Mouse (Mus musculus) lung, embryonic 16.5 days (tissue): ENCODE measurements around the gene Rbm20. TPM values are rescaled to one million over a fixed set of nuclear protein-coding genes. Genes with fewer than 3 reads are reported as not detected.
"Not testable (repeated sequence)": the region's sequence is repeated elsewhere in the genome, so short reads cannot be mapped to it uniquely, and the experiment has no call there.

Experiments
- ATAC-seq: fragments of 200-750 bp; cut with Nextera tagmentation; 2 replicates; pipeline ENCODE4 v1.8.0; 2017; ENCODE audit warnings: low read depth, mild to moderate bottlenecking, moderate library complexity
- H3K27ac ChIP-seq: fragments of 300-500 bp; sonication (generic); 2 replicates; pipeline ENCODE4 v1.5.1; 2014; ENCODE audit warnings: mild to moderate bottlenecking, control low read depth, low read length
- H3K27me3 ChIP-seq: fragments of 300-500 bp; sonication (generic); 2 replicates; pipeline ENCODE4 v1.6.1; 2014; ENCODE audit warnings: low read depth, low read length, mixed read lengths; ENCODE audit not compliant: control insufficient read depth, insufficient read depth
- H3K36me3 ChIP-seq: fragments of 300-500 bp; sonication (generic); 2 replicates; pipeline ENCODE4 v1.6.1; 2014; ENCODE audit warnings: low read length; ENCODE audit not compliant: control insufficient read depth, insufficient read depth
- H3K4me1 ChIP-seq: fragments of 300-500 bp; sonication (generic); replicated peaks from 2 replicates; pipeline ENCODE4 v1.6.1; 2014; ENCODE audit warnings: low read length, mixed read lengths; ENCODE audit not compliant: control insufficient read depth, insufficient read depth
- H3K4me2 ChIP-seq: fragments of 300-500 bp; sonication (generic); 2 replicates; pipeline ENCODE4 v1.6.1; 2014; ENCODE audit warnings: low read depth, low read length, control low read depth
- H3K4me3 ChIP-seq: fragments of 300-500 bp; sonication (generic); 2 replicates; pipeline ENCODE4 v1.5.1; 2014; ENCODE audit warnings: mild to moderate bottlenecking, low read length, control low read depth
- H3K9ac ChIP-seq: fragments of 300-500 bp; sonication (generic); 2 replicates; pipeline ENCODE4 v1.6.1; 2014; ENCODE audit warnings: low read length, control low read depth
- H3K9me3 ChIP-seq: fragments of 300-500 bp; sonication (generic); 2 replicates; pipeline ENCODE4 v1.6.1; 2016; ENCODE audit warnings: low read length; ENCODE audit not compliant: control insufficient read depth
- WGBS: fragments of 180-500 bp; shearing (Covaris S2); extraction: QIAGEN DNeasy Blood & Tissue Kit; methylation state at CpG from one replicate; pipeline ENCODE4 v1.1.7; 2014; 5-methylcytosine and 5-hydroxymethylcytosine counted together
- polyA plus RNA-seq: library from polyadenylated mRNA; unstranded; fragments of >200 nt; fragmentation: Nextera tagmentation; extraction: Ambion mirVana; gene quantifications from 2 replicates; pipeline ENCODE4 v1.2.1, GENCODE M21; 2015

The Rbm20 gene
- polyA plus RNA-seq, 1 experiment from 2014 or later = 1.5 TPM

GRCm38 (mm10) chr19:53650921-53651320, 26.2 kb upstream of the Rbm20 start:
- Histone ChIP-seq H3K9ac (no peak overlapping the region), H3K4me1 (peaks cover 26% of the 10 kb centered on the region), H3K9me3 (no peaks in the 10 kb centered on the region), H3K4me2 (no peak overlapping the region), H3K36me3 (peaks cover 12% of the 10 kb centered on the region), H3K4me3 (no peak overlapping the region), H3K27me3 (no peaks in the 10 kb centered on the region), H3K27ac (no peak overlapping the region)
- 70% methylated on average over 7 of the region's 7 CpGs for WGBS
- ATAC-seq = no peak

- Histone ChIP-seq H3K27ac (no peak overlapping the region), H3K27me3 (no peaks in the 10 kb centered on the region), H3K9me3 (no peaks in the 10 kb centered on the region), H3K4me2 (no peak overlapping the region), H3K4me3 (no peak overlapping the region), H3K36me3 (peaks cover 4% of the 10 kb centered on the region; the same call in 1 of the 2 replicates), H3K4me1 (peaks cover 26% of the 10 kb centered on the region), H3K9ac (no peak overlapping the region)
- ATAC-seq = no peak
- 59% methylated on average over 9 of the region's 9 CpGs for WGBS
These were observed 24.8 kb upstream of the Rbm20 start for GRCm38 (mm10) chr19:53652267-53652666.

- Histone ChIP-seq H3K4me1 (peaks cover 25% of the 10 kb centered on the region), H3K27ac (no peak overlapping the region), H3K9me3 (no peaks in the 10 kb centered on the region), H3K9ac (no peak overlapping the region), H3K36me3 (peaks cover 4% of the 10 kb centered on the region; the same call in 1 of the 2 replicates), H3K27me3 (peaks cover 4% of the 10 kb centered on the region; the same call in 1 of the 2 replicates), H3K4me3 (no peak overlapping the region), H3K4me2 (0 out of 2 replicates have a peak overlapping the region, but pooled peaks have one; percentile 3)
- peak; percentile 72 for ATAC-seq
- 36% methylated on average over 20 of the region's 20 CpGs for WGBS
These were observed 23.3 kb upstream of the Rbm20 start for GRCm38 (mm10) chr19:53653624-53654467.

GRCm38 (mm10) chr19:53656443-53656842, 20.7 kb upstream of the Rbm20 start:
- not testable (repeated sequence) for H3K4me2 ChIP-seq, H3K27ac ChIP-seq, ATAC-seq, H3K9ac ChIP-seq, H3K4me3 ChIP-seq, H3K36me3 ChIP-seq, H3K27me3 ChIP-seq, H3K9me3 ChIP-seq
- peaks cover 14% of the 10 kb centered on the region for H3K4me1 ChIP-seq
- 83% methylated on average over 11 of the region's 11 CpGs for WGBS

GRCm38 (mm10) chr19:53657437-53657836, 19.7 kb upstream of the Rbm20 start:
- WGBS = 65% methylated on average over 5 of the region's 5 CpGs
- Histone ChIP-seq H3K4me2 (no peak overlapping the region), H3K36me3 (no peaks in the 10 kb centered on the region), H3K9me3 (no peaks in the 10 kb centered on the region), H3K27me3 (peaks cover 6% of the 10 kb centered on the region; the same call in 1 of the 2 replicates), H3K4me3 (no peak overlapping the region), H3K4me1 (peaks cover 14% of the 10 kb centered on the region), H3K27ac (no peak overlapping the region), H3K9ac (no peak overlapping the region)
- no peak for ATAC-seq

GRCm38 (mm10) chr19:53660722-53661420, 16.2 kb upstream of the Rbm20 start:
- 50% methylated on average over 9 of the region's 9 CpGs for WGBS
- no peaks in the 10 kb centered on the region for H3K9me3 ChIP-seq
- H3K27me3 ChIP-seq = peaks cover 6% of the 10 kb centered on the region; the same call in 1 of the 2 replicates
- no peak overlapping the region for H3K9ac ChIP-seq
- ATAC-seq = peak; percentile 54; the same call in 1 of the 2 replicates
- H3K4me3 ChIP-seq = no peak overlapping the region
- H3K36me3 ChIP-seq = no peaks in the 10 kb centered on the region
- no peak overlapping the region for H3K27ac ChIP-seq
- H3K4me2 ChIP-seq = no peak overlapping the region
- H3K4me1 ChIP-seq = no peaks in the 10 kb centered on the region; the same call in 1 of the 2 replicates

- Histone ChIP-seq H3K9me3 (no peaks in the 10 kb centered on the region), H3K9ac (no peak overlapping the region), H3K27me3 (peaks cover 11% of the 10 kb centered on the region), H3K27ac (no peak overlapping the region), H3K4me1 (no peaks in the 10 kb centered on the region; the same call in 1 of the 2 replicates), H3K4me3 (no peak overlapping the region), H3K36me3 (no peaks in the 10 kb centered on the region), H3K4me2 (no peak overlapping the region)
- 53% methylated on average over 14 of the region's 14 CpGs for WGBS
- no peak for ATAC-seq
These were observed 15.0 kb upstream of the Rbm20 start for GRCm38 (mm10) chr19:53661938-53662722.

GRCm38 (mm10) chr19:53664831-53665230, 12.3 kb upstream of the Rbm20 start:
- Histone ChIP-seq H3K9me3 (no peaks in the 10 kb centered on the region), H3K4me1 (no peaks in the 10 kb centered on the region; the same call in 1 of the 2 replicates), H3K27me3 (peaks cover 12% of the 10 kb centered on the region), H3K9ac (no peak overlapping the region), H3K36me3 (no peaks in the 10 kb centered on the region), H3K4me3 (no peak overlapping the region), H3K27ac (no peak overlapping the region), H3K4me2 (no peak overlapping the region)
- ATAC-seq = no peak
- WGBS = 92% methylated on average over 9 of the region's 9 CpGs
